Mouse (Mus musculus) liver, postnatal 0 days (tissue): ENCODE measurements around the gene Cfap97. TPM values are rescaled to one million over a fixed set of nuclear protein-coding genes. Genes with fewer than 3 reads are reported as not detected.

Experiments used
- ATAC-seq: fragments of 200-750 bp; cut with Nextera tagmentation; 2 replicates; pipeline ENCODE4 v1.8.0; 2017; ENCODE audit warnings: mild to moderate bottlenecking, moderate library complexity
- DNase-seq: peaks from one replicate; pipeline ENCODE4 v3.0.0-alpha.2; 2016
- H3K27ac ChIP-seq: fragments of 300-500 bp; sonication (generic); 2 replicates; pipeline ENCODE4 v1.5.1; 2014; ENCODE audit warnings: antibody characterized with exemption, moderate library complexity, mild to moderate bottlenecking, low read depth
- H3K27me3 ChIP-seq: fragments of 300-500 bp; sonication (generic); 2 replicates; pipeline ENCODE4 v1.6.1; 2014; ENCODE audit warnings: low read length, control low read depth, mixed read lengths; ENCODE audit not compliant: insufficient read depth
- H3K36me3 ChIP-seq: fragments of 300-500 bp; sonication (generic); replicated peaks from 2 replicates; pipeline ENCODE4 v1.6.1; 2014; ENCODE audit warnings: mild to moderate bottlenecking, control low read depth, low read length, moderate library complexity, mixed read lengths; ENCODE audit not compliant: insufficient read depth
- H3K4me1 ChIP-seq: fragments of 300-500 bp; sonication (generic); 2 replicates; pipeline ENCODE4 v1.6.1; 2014; ENCODE audit warnings: antibody characterized with exemption, mild to moderate bottlenecking, control low read depth; ENCODE audit not compliant: insufficient read depth
- H3K4me2 ChIP-seq: fragments of 300-500 bp; sonication (generic); 2 replicates; pipeline ENCODE4 v1.6.1; 2014; ENCODE audit warnings: low read depth, mild to moderate bottlenecking, low read length, moderate library complexity, mixed read lengths
- H3K4me3 ChIP-seq: fragments of 300-500 bp; sonication (generic); 2 replicates; pipeline ENCODE4 v1.5.1; 2014; ENCODE audit warnings: low read depth, low read length
- H3K9ac ChIP-seq: fragments of 300-500 bp; sonication (generic); replicated peaks from 2 replicates; pipeline ENCODE4 v1.6.1; 2014; ENCODE audit warnings: mild to moderate bottlenecking, moderate library complexity
- H3K9me3 ChIP-seq: fragments of 300-500 bp; sonication (generic); 2 replicates; pipeline ENCODE4 v1.6.1; 2016; ENCODE audit warnings: mild to moderate bottlenecking, control low read depth, low read length, mixed read lengths
- CTCF ChIP-seq: sonication (generic); IDR thresholded peaks from 2 replicates; pipeline ENCODE4 v1.5.1; 2016; ENCODE audit warnings: antibody characterized with exemption, low read depth
- EP300 ChIP-seq: IDR thresholded peaks from 2 replicates; pipeline ENCODE4 v1.6.1; 2016; ENCODE audit warnings: antibody characterized with exemption, low read depth, mild to moderate bottlenecking
- WGBS: fragments of 180-500 bp; shearing (Covaris S2); extraction: QIAGEN DNeasy Blood & Tissue Kit; methylation state at CpG from one replicate; pipeline ENCODE4 v1.1.7; 2014; ENCODE audit not compliant: insufficient replicate concordance; 5-methylcytosine and 5-hydroxymethylcytosine counted together
- microRNA-seq: library from miRNA; unstranded; fragments of <30 nt; microRNA quantifications from one replicate; pipeline ENCODE4, GENCODE M21; 2016
- polyA plus RNA-seq: library from polyadenylated mRNA; unstranded; fragments of >200 nt; fragmentation: Nextera tagmentation; extraction: Ambion mirVana; gene quantifications from 2 replicates; pipeline ENCODE4 v1.2.1, GENCODE M21; 2015

Cfap97 gene
- polyA plus RNA-seq, 1 experiment from 2014 or later, result 9.2 TPM

- H3K27me3 ChIP-seq, result no peaks in the 10 kb centered on the region
- H3K9ac ChIP-seq, result no peak overlapping the region
- no peaks in the 10 kb centered on the region for H3K9me3 ChIP-seq
- no peaks in the 10 kb centered on the region for H3K4me1 ChIP-seq
- WGBS, result 58% methylated on average over 8 of the region's 8 CpGs
- H3K4me3 ChIP-seq, result no peak overlapping the region
- TF ChIP-seq CTCF (no peak), EP300 (no peak)
- ATAC-seq (no peak), DNase-seq (no peak)
- no peak overlapping the region for H3K4me2 ChIP-seq
- no peak overlapping the region for H3K27ac ChIP-seq
- no peaks in the 10 kb centered on the region for H3K36me3 ChIP-seq
These were observed 81.2 kb downstream of the Cfap97 start for GRCm38 (mm10) chr8:46232798-46233197.

- Histone ChIP-seq H3K9ac (no peak overlapping the region), H3K36me3 (no peaks in the 10 kb centered on the region)
- ATAC-seq, result no peak
These were observed 83.2 kb downstream of the Cfap97 start for GRCm38 (mm10) chr8:46234736-46235135.

GRCm38 (mm10) chr8:46236441-46237223, 85.1 kb downstream of the Cfap97 start:
- no peak overlapping the region for H3K27ac ChIP-seq
- TF ChIP-seq CTCF (peak; percentile 41), EP300 (no peak)
- no peaks in the 10 kb centered on the region for H3K4me1 ChIP-seq
- no peaks in the 10 kb centered on the region for H3K36me3 ChIP-seq
- WGBS, result 51% methylated on average over 7 of the region's 7 CpGs
- peak; percentile 31; the same call in 1 of the 2 replicates for ATAC-seq
- no peak overlapping the region for H3K4me2 ChIP-seq
- no peak for DNase-seq
- no peak overlapping the region for H3K4me3 ChIP-seq
- H3K9me3 ChIP-seq, result no peaks in the 10 kb centered on the region
- H3K9ac ChIP-seq, result no peak overlapping the region
- no peaks in the 10 kb centered on the region for H3K27me3 ChIP-seq

More at GRCm38 (mm10) chr8:46234736-46235135, 83.2 kb downstream of the Cfap97 start:
- WGBS, result 85% methylated on average over 4 of the region's 4 CpGs
- TF ChIP-seq CTCF (no peak), EP300 (no peak)
- Histone ChIP-seq H3K4me1 (no peaks in the 10 kb centered on the region), H3K9me3 (no peaks in the 10 kb centered on the region), H3K4me2 (no peak overlapping the region), H3K4me3 (no peak overlapping the region), H3K27me3 (no peaks in the 10 kb centered on the region), H3K27ac (no peak overlapping the region)
- no peak for DNase-seq

GRCm38 (mm10) chr8:46241568-46242374, 90.2 kb downstream of the Cfap97 start:
- H3K4me2 ChIP-seq, result no peak overlapping the region
- peak; percentile 89 for TF ChIP-seq CTCF
- no peak for TF ChIP-seq EP300
- peak; percentile 67 for ATAC-seq

GRCm38 (mm10) chr8:46242946-46243345, 91.4 kb downstream of the Cfap97 start:
- H3K9ac ChIP-seq, result no peak overlapping the region
- no peak overlapping the region for H3K4me2 ChIP-seq
- H3K27me3 ChIP-seq, result no peaks in the 10 kb centered on the region
- H3K27ac ChIP-seq, result no peak overlapping the region
- TF ChIP-seq CTCF (no peak), EP300 (no peak)
- no peak for ATAC-seq
- H3K9me3 ChIP-seq, result no peaks in the 10 kb centered on the region
- no peak overlapping the region for H3K4me3 ChIP-seq
- DNase-seq, result no peak
- 63% methylated on average over 7 of the region's 7 CpGs for WGBS
- no peaks in the 10 kb centered on the region for H3K36me3 ChIP-seq
- no peaks in the 10 kb centered on the region for H3K4me1 ChIP-seq

More at GRCm38 (mm10) chr8:46241568-46242374, 90.2 kb downstream of the Cfap97 start:
- DNase-seq, result peak; percentile 80
- Histone ChIP-seq H3K4me1 (no peaks in the 10 kb centered on the region), H3K27ac (no peak overlapping the region), H3K9ac (no peak overlapping the region), H3K9me3 (no peaks in the 10 kb centered on the region), H3K4me3 (no peak overlapping the region), H3K36me3 (no peaks in the 10 kb centered on the region), H3K27me3 (no peaks in the 10 kb centered on the region)
- 33% methylated on average over 13 of the region's 13 CpGs for WGBS

Small RNA genes within 50 kb of the gene (microRNA-seq; reads per million reads assigned to microRNA genes)
- gene Gm23812, result not detected

Other genes starting within 250 kb of the Cfap97 start
- gene Ccdc110, start 217.2 kb upstream of the Cfap97 start, polyA plus RNA-seq, result not detected in 2 replicates
- 0.50 and 0.62 TPM in 2 replicates for gene 1700029J07Rik, start 176.5 kb upstream of the Cfap97 start, polyA plus RNA-seq
- 49.5 and 50.2 TPM in 2 replicates for gene Ufsp2, start 176.2 kb upstream of the Cfap97 start, polyA plus RNA-seq
- not detected in 2 replicates for gene Lrp2bp, start 152.5 kb upstream of the Cfap97 start, polyA plus RNA-seq
- gene Ankrd37, start 146.1 kb upstream of the Cfap97 start, polyA plus RNA-seq, result 3.0 and 9.1 TPM in 2 replicates
- 3.7 and 4.2 TPM in 2 replicates for gene Snx25, start 388 bp downstream of the Cfap97 start, polyA plus RNA-seq
- gene Slc25a4, start 59.5 kb downstream of the Cfap97 start, polyA plus RNA-seq, result 448 and 459 TPM in 2 replicates
- not detected in 2 replicates for gene Helt, start 142.9 kb downstream of the Cfap97 start, polyA plus RNA-seq